Mouse (Mus musculus) layer of hippocampus, adult 18-20 months (tissue): ENCODE results near the gene Samhd1. TPM values are rescaled to one million over a fixed set of nuclear protein-coding genes. Genes with fewer than 3 reads are reported as not detected.

ENCODE experiments used
- DNase-seq, 2 experiments: peaks; one replicate each; pipeline ENCODE4 v3.0.0; 2022; ENCODE audit warnings: low spot score in 2 of 2
- total RNA-seq, 2 experiments: library from RNA; stranded (reverse); gene quantifications; 2 replicates each; pipeline ENCODE4 v1.2.3; 2021

Samhd1 gene
- total RNA-seq, 2 experiments from 2014 or later = 11.9 to 12.1 TPM

DNA sequence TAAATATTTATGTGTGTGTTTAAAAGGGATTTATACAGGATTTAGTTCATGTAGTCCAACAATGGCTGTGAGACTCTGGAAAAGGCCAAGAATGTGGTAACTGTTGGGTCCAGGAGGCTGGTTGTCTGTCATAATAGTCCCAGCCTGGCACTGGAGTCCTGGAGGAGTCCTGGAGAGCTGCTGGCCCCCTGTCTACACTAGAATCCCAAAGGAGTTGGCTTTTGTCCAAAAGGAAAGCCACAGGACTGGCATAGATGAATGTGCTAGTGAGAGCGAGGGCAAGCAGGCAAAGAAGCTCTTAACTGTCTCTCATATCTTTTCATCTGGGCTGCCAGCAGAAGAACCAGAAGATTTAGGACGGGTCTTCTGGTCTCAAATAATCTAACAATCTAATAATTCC is 1.6 kb upstream of the Samhd1 start:
- DNase-seq = no peak

GRCm38 (mm10) chr2:157136176-157136575 is 1.1 kb upstream of the Samhd1 start:
- no peak for DNase-seq

DNA sequence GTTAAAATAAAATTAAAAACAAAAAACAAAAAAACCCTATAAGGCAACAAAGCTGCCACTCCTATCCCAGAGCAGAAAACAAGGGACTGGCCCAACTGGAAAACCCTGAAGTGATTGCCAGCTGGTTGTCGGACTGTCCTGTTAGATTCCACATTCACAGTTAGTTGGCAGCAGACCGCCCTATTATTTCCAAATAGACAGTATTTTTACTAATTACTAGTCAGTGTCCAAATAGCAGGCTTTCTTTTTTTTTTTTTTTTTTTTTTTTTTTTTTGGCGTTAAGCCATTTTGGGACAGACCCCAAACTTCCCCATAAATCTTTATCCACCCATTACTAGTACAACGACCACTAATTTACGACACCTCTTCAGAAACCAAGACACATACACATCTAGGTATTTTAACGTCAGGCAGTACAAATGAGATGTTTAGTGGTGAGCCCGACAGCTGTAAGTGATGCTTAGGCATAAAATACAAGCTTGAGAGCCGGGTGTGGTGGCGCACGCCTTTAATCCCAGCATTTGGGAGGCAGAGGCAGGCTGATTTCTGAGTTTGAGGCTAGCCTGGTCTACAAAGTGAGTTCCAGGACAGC is 560 bp upstream of the Samhd1 start:
- peak in 1 of 2 experiments; percentile 1 for DNase-seq

DNA sequence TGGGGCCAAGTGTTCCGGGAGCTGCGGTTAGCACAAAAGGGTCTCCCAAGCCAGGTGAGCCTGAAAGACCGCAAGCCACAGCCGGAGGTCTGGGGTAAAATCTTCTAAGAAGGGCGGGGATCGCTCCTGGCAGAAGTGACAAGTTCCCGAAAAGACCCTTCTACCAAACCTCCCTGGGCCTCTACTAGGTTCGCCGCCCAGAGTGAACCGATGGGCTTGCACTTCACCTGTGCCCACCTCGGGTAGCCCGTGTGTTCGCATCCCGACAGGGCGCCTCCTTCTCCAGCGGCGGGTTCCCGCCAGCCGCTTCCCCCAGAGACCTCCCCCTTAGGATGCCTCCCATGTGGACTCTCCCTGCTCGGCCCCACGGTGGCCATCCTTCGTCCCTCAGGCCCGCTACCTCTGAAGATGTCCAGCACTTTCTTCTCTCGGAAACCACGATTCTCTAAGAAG is 560 bp downstream of the Samhd1 start:
- DNase-seq = peak; percentile 1 to 7

GRCm38 (mm10) chr2:157133769-157134478 is 1.1 kb downstream of the Samhd1 start:
- no peak for DNase-seq

GRCm38 (mm10) chr2:157132686-157133540 is 2.2 kb downstream of the Samhd1 start:
- no peak for DNase-seq

GRCm38 (mm10) chr2:157132086-157132485 is 3.0 kb downstream of the Samhd1 start:
- no peak for DNase-seq

GRCm38 (mm10) chr2:157130813-157131514 is 4.1 kb downstream of the Samhd1 start:
- no peak for DNase-seq

DNA sequence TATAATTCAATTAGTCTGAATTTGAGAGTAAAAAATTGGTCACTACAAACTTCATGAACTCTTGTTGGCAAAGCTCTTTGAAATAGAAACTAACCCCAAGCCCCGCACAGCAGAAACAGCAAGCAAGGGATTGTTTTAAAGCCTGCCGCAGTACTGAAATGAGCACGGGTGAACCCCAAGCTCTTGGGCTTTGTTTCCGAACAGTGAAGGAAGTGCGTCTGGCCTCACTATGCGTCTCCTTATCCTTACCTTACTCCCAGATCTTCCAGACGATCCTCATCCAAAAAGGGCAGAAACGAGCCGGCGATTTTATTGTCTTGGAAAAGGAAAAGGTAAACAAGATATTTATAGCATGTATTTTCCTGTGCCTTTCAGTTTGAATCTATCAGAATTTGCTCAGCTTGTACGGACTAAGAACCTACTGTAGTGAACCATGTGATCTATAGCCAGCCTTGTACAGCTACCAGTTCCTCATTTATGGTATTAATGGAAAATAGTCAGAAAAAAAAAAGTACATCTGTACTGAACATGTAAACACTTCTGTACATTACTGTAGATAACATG is 5.4 kb downstream of the Samhd1 start:
- DNase-seq = no peak

DNA sequence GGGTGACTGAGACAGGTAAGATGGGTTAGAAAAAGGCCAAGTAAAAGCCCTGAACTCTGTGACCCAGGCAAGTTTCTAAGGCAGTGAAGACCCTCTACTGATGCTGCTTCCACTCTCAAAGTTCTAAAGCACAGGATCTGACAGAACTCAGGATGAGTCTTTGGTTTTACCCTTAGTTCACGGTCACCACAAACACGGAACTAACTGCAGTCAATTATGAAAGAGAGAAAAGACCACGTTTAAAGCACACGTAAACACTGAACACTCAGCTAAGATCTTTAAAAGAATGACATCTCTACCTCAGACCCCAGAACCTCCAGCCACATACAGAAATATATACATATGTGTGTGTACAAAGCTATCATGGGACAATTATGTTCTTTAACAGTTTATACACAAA is 6.0 kb downstream of the Samhd1 start:
- no peak for DNase-seq

DNA sequence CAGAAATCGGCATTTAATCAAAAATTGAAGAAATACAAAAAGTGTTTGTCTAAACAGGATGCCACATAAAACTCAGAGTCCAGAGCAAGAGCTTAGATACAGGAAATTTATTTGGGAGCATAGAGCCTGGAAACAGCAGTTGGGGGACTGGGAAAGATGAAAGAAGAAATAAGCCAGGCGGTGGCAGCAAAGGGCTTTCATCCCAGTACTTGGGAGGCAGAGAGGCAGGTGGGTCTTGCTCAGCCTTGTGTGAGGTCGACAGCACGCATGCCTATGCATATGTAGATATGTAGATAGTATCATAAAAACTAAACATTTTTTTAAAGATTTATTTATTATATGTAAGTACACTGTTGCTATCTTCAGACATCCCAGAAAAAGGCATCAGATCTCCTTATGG is 7.0 kb downstream of the Samhd1 start:
- peak in 1 of 2 experiments; percentile 25 for DNase-seq

GRCm38 (mm10) chr2:157127370-157127769 is 7.7 kb downstream of the Samhd1 start:
- DNase-seq = no peak

DNA sequence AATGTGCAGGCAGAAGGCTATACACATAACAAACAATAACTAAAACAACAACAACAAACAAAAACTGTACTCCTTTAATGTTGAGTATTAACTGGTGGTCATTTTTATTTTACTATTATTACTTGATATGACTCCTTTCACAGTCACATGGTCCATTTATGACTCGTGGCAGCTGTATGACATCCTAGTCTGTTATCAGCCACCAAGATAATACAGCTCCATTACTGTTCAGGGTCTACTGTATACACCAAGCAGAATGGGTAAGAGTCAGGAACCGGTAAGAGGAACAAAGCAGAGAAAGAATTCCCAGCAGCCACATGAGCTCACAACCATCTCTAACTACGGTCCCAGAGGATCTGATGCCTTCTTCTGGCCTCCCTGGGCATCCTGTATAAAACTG is 9.8 kb downstream of the Samhd1 start:
- no peak for DNase-seq

GRCm38 (mm10) chr2:157121766-157122165 is 13.3 kb downstream of the Samhd1 start:
- DNase-seq = no peak

DNA sequence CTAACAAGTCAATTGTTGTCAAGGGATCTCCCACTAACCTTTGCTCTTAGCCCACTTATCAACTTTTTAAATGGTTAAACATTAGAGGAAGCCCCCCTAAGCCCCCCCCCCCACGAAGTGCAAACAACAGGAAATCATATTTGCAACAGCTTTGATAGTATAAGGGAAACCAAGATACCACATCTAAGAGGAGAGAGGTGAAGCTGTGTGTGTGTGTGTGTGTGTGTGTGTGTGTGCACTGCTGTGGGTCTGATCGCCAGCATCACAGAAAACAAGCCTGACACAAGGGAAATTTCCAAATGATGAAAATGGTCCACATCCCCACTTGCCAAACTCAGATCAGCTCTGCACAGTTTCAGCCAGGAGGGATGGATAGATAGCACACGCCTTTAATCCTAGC is 16.0 kb downstream of the Samhd1 start:
- no peak for DNase-seq

GRCm38 (mm10) chr2:157118556-157118955 is 16.5 kb downstream of the Samhd1 start:
- DNase-seq = no peak

GRCm38 (mm10) chr2:157116964-157117363 is 18.1 kb downstream of the Samhd1 start:
- peak in 1 of 2 experiments; percentile 31 for DNase-seq

GRCm38 (mm10) chr2:157108236-157108635 is 26.8 kb downstream of the Samhd1 start:
- DNase-seq = no peak

DNA sequence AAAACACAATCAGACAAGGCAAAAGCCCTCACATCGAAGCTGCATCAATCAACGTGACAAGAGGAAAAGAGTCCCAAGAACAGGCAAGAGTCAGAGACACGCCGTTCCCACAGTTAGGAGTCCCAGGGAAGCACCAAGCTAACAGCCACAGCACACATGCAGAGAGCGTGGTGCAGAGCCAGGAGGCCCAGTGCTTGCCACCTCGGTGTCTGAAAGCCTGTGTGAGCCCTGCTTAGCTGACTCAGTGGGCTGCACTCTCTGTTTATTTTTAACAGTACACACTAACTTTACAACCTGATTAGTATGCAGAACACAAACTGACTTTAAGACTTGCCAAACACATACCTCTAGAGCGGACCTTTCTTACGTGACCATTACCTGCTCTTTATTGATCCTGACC is 30.6 kb downstream of the Samhd1 start:
- DNase-seq = no peak

DNA sequence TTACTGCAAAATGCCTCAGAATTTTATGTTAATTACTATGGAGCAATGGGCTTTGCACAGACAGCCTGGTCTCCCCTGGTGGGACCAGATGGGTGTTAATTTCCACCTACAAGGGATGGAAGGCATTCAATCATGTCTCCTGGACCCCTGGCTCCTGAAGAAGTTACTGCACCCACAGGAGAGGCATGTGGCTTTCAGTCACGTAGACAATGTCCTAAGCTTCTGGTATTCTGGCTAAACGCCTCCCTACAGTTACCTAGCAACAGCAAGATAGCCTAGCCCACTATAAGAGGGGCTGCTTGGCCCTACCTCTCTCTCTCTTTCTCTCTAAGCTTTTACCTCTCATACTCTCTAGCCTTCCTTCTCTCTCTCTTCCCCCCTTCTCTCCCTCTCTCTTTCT is 32.8 kb downstream of the Samhd1 start:
- no peak for DNase-seq

DNA sequence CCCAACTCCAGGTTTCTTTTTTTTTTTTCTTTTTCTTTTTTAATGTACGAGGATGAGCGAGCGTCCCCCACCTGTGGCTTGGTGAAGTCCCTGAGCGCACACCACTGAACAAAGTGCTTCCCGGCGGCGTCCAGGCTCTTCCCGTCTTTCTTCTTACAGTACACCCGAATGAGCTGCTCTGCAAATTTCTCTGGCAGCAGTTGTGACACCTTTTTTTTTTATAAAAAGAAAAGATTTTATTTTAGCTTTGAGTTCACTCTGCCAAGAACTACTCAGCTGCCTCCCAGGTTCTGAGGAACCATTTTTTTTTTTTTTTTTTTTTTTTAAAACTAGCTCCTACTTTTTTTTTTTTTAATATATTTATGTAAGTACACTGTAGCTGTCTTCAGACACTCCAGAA is 33.4 kb downstream of the Samhd1 start:
- DNase-seq = no peak
